Mouse (Mus musculus): ENCODE data around the gene Aldh3b1.

GRCm38 (mm10) chr19:3924868-3925267 is 4.7 kb downstream of the Aldh3b1 start:
- TF ChIP-seq POLR2A (IDR thresholded peaks at IDR 0.05; ENCODE audit: borderline replicate concordance, control insufficient read depth, low read depth, low read length), result no peak
- TF ChIP-seq CTCF (IDR thresholded peaks at IDR 0.05; ENCODE audit: control insufficient read depth, insufficient read depth, low read length), result no peak
